Mouse (Mus musculus) kidney, postnatal 14 days (tissue): ENCODE data around the gene Dtx2.

Experiments used
- DNase-seq: peaks from one replicate; pipeline ENCODE4 v3.0.0; 2022; ENCODE audit warnings: mixed read lengths

Dtx2 gene

DNA sequence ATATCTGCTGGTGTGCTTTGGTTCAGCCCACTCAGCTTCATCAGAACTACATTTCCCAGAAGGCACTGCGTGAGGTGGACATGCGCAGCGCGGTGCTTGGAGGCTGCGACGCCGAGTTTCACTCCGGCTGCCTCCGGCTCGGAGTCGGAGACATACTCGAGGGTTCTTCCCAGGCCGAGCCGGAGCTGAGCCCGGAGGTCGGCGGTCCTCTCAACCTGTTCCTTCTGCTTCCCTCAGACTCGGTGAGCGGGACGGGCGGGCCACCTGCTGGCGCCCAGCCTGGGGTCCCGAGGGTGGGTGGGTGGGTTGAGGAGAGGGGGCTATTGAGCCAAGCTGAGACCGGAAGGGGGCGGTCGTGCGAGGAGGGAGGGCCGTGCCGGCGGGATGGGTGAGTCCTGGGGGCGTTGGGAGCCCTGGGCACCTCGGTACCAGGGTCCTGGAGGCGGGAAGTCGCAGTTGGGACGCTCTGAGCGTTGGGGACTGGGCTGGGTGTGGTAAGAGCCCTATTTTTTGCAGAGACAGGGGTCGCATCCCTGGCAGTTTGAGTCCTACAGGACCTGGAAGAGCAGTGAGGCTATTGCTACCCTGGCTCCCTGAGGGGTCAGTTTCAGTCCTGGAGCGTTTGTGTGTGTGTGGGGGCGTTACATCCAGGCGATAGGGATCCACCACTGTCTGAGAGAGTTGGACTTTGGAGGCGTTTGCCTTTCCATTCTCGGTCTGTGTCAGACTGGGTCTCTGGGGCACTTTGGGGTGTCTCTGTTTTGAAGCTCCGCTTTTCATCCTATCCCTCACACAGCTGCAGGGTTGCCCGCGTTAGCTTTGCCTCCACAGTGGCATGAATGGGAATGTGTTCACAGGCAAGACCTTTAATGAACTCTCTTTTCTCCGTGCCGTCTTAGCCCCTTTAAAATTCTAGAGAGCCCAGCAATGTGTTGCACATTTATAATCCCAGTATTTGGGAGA lies at the start of gene Dtx2:
Dtx2 (plus strand) TSS at position 76 of the 963 bp plus-strand sequence.
- peak; percentile 94 for DNase-seq

DNA sequence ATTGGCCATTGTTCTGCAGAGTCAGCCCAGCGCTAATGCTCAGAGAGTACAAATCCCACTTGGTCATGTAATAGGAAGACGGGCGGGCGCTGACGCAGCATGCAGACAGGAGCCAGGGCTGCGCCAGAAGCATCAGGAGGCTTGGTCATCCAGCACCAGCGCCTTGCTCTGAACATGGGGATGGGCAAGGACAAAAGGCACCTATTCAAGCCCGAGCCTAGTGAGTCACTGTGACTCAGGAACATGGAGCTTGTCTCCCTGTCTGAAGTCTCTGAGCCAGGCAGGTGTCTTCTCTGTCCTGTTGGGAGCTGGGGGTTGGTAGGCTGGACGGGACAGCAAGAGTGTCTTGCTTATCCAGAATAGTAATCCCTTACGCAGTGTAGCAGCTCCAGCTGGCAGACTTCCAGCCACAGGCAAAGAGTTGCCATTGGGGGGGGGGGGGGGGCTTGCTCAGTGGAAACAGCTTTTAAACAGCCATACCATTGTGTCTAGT lies 48.6 kb upstream of the Dtx2 start:
- DNase-seq = no peak

DNA sequence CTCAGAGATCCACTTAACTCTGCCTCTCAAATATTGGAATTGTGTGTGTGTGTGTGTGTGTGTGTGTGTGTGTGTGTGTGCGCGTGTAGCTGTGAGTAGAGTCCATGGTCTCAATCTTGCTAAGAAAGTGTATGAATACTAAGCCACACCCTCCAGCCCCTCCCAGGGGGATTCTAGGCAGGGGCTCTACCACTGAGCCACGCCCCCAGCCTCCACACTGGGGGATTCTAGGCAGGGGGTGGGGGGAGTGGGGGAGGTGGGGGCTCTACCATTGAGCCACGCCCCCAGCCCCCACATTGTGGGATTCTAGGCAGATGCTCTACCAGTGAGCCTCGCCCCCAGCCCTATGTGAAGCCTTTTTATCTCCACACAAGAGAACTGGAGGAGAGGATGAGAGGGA lies 48.0 kb upstream of the Dtx2 start:
- no peak for DNase-seq

DNA sequence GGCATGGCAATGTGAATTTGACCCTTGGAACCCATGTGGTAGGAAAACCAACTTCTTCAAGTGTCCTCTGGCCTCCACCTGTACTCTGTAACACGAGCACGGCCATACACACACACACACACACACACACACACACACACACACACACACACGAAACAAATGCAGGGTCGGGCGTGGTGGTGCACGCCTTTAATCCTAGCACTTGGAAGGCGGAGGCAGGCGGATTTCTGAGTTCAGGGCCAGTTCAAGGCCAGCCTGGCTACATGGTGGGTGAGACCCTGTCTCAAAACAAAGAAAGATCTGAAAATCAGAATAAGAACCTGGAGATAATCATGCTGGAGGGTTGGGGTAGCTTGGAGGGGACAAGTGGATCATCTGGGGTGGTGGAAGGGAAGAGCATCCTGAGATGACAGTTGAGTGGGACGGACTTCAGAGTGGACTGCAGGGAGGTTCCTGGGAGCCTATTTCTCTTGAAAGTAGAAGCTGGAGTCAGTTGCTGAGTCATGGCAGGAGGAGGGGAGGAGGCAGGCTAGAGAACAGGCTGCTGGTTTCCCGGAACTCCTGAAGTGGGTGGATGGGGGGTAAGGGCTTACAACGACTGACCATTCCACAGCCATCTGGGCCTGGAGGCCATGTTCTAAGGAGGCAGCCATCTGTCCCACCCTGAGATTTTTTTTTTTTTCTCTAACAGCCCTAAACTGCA lies 43.7 kb upstream of the Dtx2 start:
- no peak for DNase-seq

DNA sequence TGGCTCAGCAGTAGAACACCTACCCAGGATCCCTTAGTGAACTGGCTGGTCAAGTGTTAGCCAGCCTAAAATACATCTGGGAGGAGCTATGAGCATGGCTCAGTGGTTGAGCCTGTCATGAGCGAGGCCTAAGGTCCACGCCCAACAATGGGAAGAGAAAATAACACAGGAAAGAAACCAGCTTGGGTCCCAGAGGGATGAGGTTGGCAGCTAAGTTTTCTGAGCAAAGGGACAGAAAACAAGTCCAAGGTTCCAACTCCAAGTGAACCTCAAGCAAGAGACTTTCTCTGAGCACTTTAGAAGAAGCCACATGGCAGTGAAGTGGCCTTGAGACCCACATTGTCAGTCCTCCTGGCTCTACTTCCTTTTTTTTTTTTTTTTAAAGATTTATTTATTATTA lies 42.9 kb upstream of the Dtx2 start:
- DNase-seq = no peak

DNA sequence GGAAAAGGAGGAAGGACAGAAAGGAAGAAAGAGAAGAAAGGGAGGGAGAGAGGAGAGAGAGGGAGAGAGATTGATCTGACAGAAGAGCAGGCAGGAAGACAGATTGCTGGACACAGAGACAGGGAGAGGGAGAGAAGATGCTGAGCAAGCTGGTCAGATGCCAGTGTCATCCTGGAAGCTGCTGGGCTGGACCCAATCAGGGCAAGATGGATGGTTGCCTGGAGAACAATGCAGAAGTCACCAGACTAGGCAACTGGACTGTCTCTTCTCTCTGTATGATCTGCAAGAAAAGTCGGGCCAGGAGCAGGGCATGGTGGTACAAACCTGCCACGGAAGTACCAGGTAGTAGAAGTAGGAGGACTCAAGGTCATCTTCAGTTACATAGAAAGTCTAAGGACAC lies 41.8 kb upstream of the Dtx2 start:
- no peak for DNase-seq

DNA sequence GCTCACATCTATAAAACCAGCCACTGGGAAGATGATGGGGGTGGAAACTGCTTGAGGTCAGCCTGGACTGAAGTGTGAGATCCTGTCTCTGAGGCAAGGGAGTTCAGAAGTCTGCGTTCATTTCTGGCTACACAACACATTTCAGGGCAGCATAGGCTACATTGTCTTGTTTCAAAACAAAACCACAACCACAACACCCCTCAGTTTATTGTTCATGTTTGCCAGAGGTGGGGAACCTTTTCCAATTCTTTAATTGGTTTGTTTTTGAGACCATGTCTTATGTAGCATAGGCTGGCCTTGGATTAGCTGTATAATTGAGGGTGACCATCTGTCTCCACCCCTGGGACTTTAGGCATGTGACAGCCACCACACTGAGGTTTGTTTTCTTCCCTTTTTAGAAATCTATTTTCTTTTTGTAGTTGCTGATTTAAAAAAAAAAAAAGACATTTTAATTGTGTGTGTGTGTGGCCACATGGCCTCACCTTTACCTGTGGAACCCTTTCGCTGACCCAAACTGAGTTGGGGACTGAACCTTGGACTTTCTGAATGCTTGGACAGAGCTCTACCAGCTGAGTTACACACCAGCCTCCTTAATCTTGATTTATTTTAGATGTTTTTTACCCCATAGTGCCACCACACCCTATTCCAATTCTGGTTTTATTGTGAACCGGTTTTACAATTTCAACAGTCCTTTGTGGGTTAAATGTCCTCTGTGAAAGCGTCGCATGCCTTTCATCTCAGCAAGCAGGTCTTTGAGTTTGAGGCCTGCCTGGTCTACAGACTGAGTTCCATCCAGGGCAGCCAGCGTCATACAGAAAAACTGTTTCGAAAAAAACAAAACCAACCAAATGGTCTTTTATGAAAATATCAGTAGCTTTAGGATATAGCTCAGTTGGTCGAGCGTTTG lies 38.0 kb upstream of the Dtx2 start:
- DNase-seq = no peak

DNA sequence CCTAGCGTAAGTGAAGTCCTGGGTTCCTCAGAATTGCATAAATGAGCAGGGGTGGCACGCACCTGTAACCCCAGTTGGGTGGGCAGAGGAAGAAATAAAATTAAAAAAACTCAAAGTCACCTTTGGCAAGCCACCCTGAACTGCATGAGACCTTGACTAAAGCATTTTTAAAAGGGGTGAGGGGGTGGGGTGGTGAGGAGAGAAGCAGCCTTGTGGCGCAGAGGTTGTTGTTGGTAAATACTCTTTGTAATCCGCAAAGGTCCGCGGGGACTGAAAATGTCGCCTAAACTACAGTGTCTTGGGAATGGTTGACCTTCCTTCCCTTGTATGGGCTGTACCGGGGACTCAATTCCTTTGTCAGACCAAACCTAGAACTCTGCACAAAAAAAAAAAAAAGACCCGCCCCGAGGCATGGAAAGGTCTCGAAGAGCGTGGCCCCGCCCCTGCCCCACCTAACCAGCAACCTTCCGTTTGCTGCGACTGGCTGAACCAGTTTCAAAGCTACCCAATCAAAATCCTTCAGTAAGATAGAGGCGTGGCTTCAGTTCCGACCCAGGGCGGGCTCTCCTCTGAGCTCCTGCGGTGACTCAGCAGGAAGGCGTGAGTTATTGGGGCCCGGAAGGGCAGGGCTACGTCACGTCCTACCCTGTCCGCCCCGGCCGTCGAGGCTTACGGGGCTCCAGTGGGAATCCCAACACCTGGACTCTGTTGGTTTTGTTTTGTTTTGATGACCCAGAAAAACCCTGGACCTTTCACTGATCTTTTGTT lies 37.2 kb upstream of the Dtx2 start:
- peak; percentile 98 for DNase-seq

DNA sequence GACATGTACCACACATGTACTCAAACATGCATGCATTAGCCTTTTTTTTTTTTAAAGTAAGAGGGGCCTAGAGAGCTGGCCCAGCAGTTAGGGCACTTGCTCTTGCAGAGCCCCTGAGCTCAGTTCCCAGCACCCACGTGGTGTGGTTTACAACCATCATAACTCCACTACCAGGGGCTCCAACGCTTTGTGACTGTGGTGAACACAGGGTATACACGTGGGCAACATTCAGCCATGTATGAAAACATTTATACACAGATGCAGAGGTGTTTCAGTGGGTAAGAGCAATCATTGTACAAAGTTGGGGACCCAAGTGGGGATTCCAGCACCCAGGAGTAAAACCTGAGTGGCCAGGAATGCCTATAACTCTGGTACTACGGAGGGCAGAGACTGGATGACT lies 36.2 kb upstream of the Dtx2 start:
- no peak for DNase-seq

DNA sequence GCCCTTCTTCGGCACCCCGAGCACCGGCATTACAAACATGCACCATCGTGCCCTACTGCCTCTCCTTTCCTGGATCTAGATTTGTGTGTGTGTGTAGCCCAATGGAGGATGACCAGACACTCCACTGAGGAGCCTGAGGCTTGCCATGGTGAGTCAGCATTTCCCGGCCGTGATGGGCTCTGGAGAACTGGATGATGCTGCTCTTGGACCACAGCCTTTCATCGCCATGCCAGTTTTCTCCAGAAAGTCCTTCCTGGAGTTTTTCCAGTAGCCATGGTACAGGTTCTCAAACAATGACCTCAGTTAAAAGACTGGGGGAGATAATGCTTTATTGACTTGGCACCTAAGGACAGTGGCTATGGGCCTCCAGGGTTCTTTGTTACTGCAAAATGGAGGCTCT lies 34.7 kb upstream of the Dtx2 start:
- DNase-seq = no peak

DNA sequence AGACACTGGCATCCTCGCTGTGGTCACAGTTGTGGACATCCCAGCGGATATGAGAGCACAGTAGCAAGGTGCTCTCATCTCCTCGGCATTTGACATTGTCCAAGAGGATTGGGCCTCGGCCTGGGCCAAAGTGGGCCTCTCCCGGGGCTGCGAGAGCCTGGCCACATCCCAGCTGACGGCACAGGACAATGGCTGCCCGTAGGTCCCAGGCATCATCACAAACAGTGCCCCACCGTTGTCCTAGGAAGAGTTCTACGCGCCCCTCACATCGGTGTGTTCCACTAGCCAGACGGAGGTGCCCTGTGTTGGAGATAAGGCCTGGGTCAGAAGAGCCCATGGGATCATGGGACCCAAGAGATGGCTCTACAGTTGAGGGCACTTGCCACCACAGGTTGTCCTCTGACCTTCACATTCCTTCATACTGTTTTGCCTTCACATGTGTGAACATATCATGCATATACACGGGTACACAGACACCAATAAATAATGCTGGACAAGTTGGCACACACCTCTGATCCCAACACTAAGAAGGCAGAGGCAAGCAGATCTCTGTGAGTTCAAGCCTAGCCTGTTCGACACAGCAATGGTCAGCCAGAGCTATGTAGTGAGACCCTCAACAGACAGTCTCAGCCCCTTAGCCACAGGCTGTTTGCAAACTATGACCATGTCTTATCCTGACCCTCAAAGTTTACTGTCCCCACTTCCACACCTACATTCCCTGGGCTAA lies 33.5 kb upstream of the Dtx2 start:
- DNase-seq = no peak

DNA sequence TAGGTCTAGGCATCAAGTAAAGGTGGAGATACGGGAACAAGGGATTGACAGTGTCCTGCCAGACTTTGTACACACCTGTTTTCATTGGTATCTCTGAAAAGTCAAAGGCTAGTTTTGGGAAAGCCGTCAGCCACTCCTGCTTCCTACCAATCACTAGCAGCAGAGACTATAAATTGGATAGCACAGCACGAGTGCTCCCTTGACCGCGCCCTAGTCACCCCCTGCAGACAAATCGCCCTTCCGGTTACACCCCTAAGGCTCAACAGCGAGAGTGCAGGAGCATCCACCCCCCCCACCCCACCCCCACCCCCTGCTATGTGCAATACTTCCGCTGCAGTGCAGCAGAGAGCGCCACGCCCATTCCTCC lies 32.5 kb upstream of the Dtx2 start:
- DNase-seq = no peak

DNA sequence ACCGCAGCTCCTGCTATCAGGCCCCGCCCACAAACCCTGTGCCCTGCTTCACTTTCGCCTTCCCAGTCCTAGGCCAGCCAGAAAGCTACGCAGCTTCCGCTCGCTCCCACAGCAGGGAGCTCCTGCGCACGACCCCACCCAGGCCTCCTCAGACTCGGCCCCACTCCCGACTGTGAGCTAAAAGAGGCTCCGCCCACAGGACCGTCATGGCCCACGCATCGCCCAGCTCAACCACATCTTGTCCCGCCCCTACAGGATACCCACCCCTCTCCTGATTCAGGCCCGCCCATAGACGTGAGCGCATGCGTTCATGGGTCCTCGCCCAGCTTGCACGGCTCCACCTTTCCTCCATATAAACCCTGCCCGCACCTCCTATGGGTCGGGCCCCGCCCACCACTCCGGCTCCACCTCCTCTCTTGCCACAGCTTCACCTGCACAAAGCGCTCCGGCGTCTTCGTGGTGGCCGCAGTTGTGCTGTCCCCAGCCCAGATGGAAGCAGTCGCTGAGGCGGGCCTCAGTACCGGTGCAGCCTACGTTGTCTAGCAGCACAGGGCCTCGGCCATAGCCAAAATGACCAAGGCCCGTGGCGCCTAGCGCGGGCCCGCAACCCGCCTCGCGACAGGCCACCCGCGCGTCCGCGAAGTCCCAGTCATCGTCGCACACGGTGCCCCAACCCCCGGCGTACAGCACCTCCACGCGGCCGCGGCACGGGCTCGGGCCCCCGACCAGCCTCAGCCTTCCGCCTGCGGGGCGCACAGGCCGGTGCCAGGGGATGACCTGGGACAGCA lies 31.9 kb upstream of the Dtx2 start:
- peak; percentile 99 for DNase-seq

DNA sequence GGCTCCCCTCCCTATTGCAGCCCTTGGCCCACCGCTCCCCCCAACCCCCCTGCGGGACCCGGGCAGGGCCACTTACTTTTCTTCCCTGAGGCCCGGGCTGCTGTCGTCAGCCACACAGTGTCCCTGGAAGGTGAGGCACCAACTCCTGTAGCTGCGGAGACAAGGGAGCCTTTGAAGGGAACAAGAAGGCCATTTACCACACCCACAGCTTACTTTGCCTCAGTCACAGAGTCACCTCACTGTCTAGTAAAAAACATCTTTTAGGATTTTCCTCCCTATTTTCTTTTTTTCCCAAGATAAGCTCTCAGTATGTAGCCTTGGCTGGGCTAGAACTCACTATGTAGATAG lies 31.3 kb upstream of the Dtx2 start:
- no peak for DNase-seq

DNA sequence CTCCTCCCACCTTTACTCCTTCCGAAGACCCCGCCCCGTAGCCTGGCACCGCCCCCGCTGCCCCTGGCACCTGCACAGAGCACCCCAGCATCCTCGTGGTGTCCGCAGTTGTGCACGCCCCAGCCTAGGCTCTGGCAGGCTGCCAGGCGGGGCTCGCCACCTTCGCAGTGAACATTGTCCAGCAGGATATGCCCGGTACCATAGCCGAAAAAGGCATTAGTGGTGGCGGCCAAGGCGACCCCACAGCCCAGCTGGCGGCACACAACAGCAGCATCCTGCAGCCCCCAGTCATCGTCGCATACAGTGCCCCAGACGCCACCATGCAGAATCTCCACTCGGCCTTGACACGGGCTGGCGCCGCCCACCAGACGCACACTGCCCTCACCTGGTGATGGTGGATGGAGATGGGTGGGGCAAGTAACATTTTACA lies 29.1 kb upstream of the Dtx2 start:
- DNase-seq = peak; percentile 74

DNA sequence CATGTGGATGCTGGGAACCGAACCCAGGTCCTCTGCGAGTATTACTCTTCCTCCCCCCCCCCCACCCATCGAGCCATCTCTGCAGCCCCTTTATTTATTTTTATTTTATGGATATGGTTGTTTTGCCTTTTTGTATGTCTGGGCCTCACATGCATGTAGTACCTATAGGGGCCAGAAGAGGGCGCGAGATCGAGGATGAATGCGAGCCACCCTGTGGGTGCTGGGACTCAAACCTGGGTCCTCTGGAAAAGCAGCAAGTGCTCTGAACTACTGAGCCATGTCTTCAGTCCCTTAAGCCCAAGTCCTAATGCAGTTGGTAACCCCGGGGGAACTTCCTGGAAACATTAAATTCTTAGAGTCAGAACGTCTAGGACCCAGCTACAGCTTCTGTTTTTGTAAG lies 27.7 kb upstream of the Dtx2 start:
- no peak for DNase-seq

DNA sequence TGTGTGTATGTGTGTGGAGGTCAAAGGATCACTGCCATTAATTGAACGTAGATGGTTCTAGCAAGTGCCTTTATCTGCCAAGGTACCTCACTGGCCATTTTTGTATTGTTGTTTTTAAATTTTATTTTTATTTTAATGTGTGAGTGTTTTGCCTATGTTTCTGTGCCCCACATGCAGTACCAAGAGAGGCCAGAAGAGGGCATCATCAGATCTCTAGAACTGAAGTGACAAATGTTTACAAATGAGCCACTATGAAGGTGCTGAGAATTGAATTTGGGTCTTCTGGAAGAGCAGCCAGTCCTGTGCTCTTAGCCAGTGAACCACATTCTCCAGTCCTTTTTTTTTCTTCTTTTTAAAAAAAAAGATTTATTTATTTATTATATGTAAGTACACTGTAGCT lies 25.8 kb upstream of the Dtx2 start:
- DNase-seq = peak; percentile 41

DNA sequence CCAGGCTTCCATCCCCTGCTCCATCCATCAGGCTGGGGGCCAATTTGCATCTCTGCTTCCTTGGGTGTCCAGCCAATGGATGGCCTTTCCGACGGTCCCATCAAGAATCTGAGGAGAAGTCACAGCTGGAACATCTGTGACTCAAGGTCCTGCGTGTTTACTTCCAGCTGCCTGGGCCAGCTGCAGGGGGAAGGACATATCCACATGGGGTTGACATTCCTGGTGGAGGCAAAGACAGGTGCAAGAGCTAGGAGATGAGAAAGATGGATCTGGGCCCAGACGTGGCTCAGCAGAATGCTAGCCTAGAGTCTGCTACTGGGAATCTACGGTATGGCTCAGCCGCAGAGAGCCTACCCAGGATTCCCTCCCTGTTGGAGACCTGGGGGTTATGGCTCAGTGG lies 24.4 kb upstream of the Dtx2 start:
- no peak for DNase-seq

DNA sequence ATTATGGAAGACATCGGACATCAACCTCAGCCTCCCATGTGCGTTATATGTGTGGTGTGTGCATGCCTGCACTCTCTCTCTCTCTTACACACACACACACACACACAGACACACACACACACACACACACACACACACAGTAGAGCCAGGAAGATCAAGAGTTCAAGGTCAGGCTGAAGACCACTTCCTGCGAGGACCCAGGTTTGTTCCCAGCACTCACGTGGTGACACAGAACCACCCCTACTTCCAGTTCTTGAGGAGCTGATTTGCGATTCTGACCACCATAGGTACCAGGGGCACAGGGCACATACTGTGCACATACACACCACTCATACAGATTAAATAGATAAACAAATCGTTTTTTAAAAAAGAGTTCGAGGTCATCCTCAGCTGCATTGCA lies 22.7 kb upstream of the Dtx2 start:
- DNase-seq = no peak

DNA sequence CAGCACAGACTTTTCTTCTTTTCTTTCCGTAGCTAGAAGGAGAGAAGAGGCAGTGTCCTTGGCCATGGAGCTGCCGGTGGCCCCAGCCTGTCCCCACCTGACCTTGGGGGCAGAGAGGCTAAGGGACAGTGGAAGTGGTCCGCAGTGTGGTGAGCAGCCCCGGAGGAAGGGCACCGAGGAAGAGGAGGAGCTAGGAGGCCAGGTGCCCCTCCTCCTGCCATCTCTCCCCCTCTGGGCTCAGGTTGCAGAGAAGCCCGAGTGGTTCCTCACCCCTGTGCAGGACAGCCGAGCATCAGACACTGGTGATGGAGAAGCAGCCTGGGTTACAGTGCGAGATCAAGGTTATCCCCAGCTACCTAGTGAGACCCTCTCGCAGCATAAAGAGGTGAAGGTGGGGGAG lies 20.2 kb upstream of the Dtx2 start, which contains the start of gene Ssc4d:
Ssc4d (minus strand) TSS at position 167 of the 400 bp plus-strand sequence.
- DNase-seq = no peak
